Mouse (Mus musculus) myocyte (in vitro differentiated cells): ENCODE data around the gene Yipf4.
"Not testable (repeated sequence)": the region's sequence is repeated elsewhere in the genome, so short reads cannot be mapped to it uniquely, and the experiment has no call there.

Experiments
- CEBPB ChIP-seq: IDR thresholded peaks from 2 replicates; pipeline ENCODE4 v1.6.1; 2011; ENCODE audit warnings: mild to moderate bottlenecking, moderate library complexity; ENCODE audit not compliant: poor library complexity, insufficient read depth, severe bottlenecking
- MYOD1 ChIP-seq, 3 experiments: IDR thresholded peaks; one replicate each; pipeline ENCODE4 v1.6.1; 2011; ENCODE audit warnings: control low read depth in 2 of 3, low read depth in 2 of 3, mild to moderate bottlenecking in 2 of 3, moderate library complexity in 1 of 3; ENCODE audit not compliant: insufficient read length in 2 of 3, control insufficient read depth in 1 of 3
- POLR2A ChIP-seq: IDR thresholded peaks from one replicate; pipeline ENCODE4 v1.6.1; 2011; ENCODE audit warnings: low read depth, mild to moderate bottlenecking, control low read depth, moderate library complexity; ENCODE audit not compliant: insufficient read length

DNA sequence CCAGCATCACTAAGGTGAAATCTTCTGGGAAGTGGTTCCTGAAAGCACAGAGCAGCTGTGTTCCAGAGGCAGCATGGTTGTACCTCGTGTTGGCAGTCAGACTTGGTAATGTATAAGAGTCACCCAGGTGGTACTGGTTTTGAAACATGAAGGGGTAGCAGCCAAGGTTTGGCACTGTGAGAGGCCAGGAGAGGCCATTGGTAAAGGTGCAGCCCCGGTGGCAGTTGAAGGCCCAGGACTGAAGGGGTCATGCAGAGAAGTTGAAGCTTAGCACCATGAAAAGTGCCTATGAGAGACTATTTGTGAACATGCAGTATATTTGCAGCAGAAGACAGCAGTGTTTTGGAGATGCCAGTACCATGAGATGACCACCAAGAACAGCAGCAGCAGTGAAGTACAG lies 21.3 kb upstream of the Yipf4 start:
- not testable (repeated sequence) for TF ChIP-seq CEBPB; POLR2A; MYOD1 (IDR thresholded peaks at IDR 0.05; ENCODE audit: control insufficient read depth in 1 of 3, insufficient read length in 2 of 3, low read depth in 2 of 3)
